Comparison of ENCODE assay signal across 7 mouse cellular contexts in the genomic region with DNA sequence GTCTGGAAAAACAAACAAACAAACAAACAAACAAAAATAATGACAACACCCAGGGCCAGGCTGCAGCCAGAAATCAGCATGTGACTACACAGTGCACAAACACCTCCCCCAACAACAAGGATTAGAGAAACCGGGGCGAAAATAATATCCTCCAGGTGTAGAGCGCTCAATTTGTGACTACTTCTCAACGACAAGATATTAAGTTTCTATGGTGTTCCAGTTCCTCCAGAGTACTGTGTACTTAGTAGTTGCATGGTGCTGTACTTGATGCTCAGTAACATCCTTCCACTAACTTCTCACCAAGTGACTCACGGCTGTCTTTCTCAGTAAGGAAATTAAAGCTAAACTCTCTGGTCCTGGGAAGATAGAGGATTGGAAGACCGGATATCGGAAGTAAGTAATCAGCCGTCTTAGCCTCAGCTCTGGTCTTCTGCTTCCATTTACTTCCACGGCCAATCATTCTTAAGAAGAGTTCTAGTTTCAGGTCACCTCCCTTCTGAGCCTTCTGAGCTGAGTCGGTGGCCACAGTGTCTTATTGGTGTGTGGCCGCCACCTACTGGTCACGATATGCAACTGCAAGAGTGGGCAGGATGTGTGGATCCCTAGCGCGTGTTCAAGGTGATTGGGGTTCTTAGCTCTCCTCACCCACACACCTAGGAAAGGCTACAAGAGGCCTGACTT. TPM values are rescaled to one million over a fixed set of nuclear protein-coding genes. Genes with fewer than 3 reads are reported as not detected.
DNase-seq lines count a peak whose midpoint lies in the region; ATAC-seq and TF ChIP-seq lines count a peak whose summit lies in the region.

No protein-coding gene starts in this region.

- no peak overlapping the region for H3K27ac ChIP-seq in embryonic facial prominence, embryonic 11.5 days (replicated peaks; ENCODE audit: low read depth, low read length)
- no peak overlapping the region for H3K27ac ChIP-seq in limb, embryonic 10.5 days
- no peak overlapping the region for H3K27ac ChIP-seq in midbrain, embryonic 13.5 days
- no peak overlapping the region for H3K27ac ChIP-seq in small intestine, adult 2 months (ENCODE audit: insufficient read depth, low read depth, low read length)

- H3K27me3 ChIP-seq in embryonic facial prominence, embryonic 11.5 days (ENCODE audit: control insufficient read depth, insufficient read depth, low read length): no peaks in the 10 kb centered on the region
- H3K27me3 ChIP-seq in limb, embryonic 10.5 days (ENCODE audit: low read depth, poor library complexity, severe bottlenecking): peaks cover 29% of the 10 kb centered on the region
- peaks cover 19% of the 10 kb centered on the region for H3K27me3 ChIP-seq in midbrain, embryonic 13.5 days
- H3K27me3 ChIP-seq in small intestine, adult 2 months (ENCODE audit: control insufficient read depth, insufficient read depth, low read length): no peaks in the 10 kb centered on the region

- 30% methylated on average over 14 of the region's 14 CpGs for whole genome bisulfite sequencing in embryonic facial prominence, embryonic 11.5 days
- WGBS in limb, embryonic 10.5 days: 32% methylated on average over 14 of the region's 14 CpGs
- 35% methylated on average over 14 of the region's 14 CpGs for WGBS in midbrain, embryonic 13.5 days
- 32% methylated on average over 14 of the region's 14 CpGs for WGBS in small intestine, adult 2 months

- TF ChIP-seq POLR2A in small intestine, adult 2 months (IDR thresholded peaks at IDR 0.05; ENCODE audit: low read depth, low read length): no peak

- H3K4me2 ChIP-seq in embryonic facial prominence, embryonic 11.5 days (ENCODE audit: low read depth, low read length): no peak overlapping the region
- H3K4me2 ChIP-seq in midbrain, embryonic 13.5 days (replicated peaks): no peak overlapping the region

- H3K36me3 ChIP-seq in embryonic facial prominence, embryonic 11.5 days (replicated peaks; ENCODE audit: control insufficient read depth, insufficient read depth, low read depth, low read length): no peaks in the 10 kb centered on the region
- no peaks in the 10 kb centered on the region for H3K36me3 ChIP-seq in limb, embryonic 10.5 days
- H3K36me3 ChIP-seq in midbrain, embryonic 13.5 days: no peaks in the 10 kb centered on the region
- no peaks in the 10 kb centered on the region for H3K36me3 ChIP-seq in small intestine, adult 2 months (ENCODE audit: control insufficient read depth, insufficient read depth, low read length)

- peak; percentile 85 for DNase-seq in adrenal gland, postnatal 14 days
- DNase-seq in embryonic facial prominence, embryonic 11.5 days (ENCODE audit: low spot score): peak; percentile 87
- peak; percentile 97 for DNase-seq in heart, adult 11 months
- DNase-seq in kidney, adult 11 months: peak; percentile 80
- DNase-seq in limb, embryonic 10.5 days (ENCODE audit: low spot score): peak; percentile 82

- no peak overlapping the region for H3K9ac ChIP-seq in embryonic facial prominence, embryonic 11.5 days (replicated peaks; ENCODE audit: low read length)
- H3K9ac ChIP-seq in midbrain, embryonic 13.5 days (replicated peaks): no peak overlapping the region

- H3K9me3 ChIP-seq in embryonic facial prominence, embryonic 11.5 days (replicated peaks; ENCODE audit: control insufficient read depth, low read length): no peaks in the 10 kb centered on the region
- H3K9me3 ChIP-seq in limb, embryonic 10.5 days (replicated peaks): no peaks in the 10 kb centered on the region
- H3K9me3 ChIP-seq in midbrain, embryonic 13.5 days: no peaks in the 10 kb centered on the region

- ATAC-seq in embryonic facial prominence, embryonic 11.5 days (replicated peaks; ENCODE audit: insufficient number of reproducible peaks, low FRiP score, low TSS enrichment, low read depth): peak; percentile 76
- ATAC-seq in midbrain, embryonic 13.5 days: peak; percentile 93

- H3K4me1 ChIP-seq in embryonic facial prominence, embryonic 11.5 days (ENCODE audit: control insufficient read depth, insufficient read depth, low read length): no peaks in the 10 kb centered on the region
- H3K4me1 ChIP-seq in limb, embryonic 10.5 days: no peaks in the 10 kb centered on the region
- no peaks in the 10 kb centered on the region for H3K4me1 ChIP-seq in midbrain, embryonic 13.5 days (replicated peaks)
- H3K4me1 ChIP-seq in small intestine, adult 2 months (ENCODE audit: control insufficient read depth, insufficient read depth, insufficient read length, low read length): no peaks in the 10 kb centered on the region

- no peak overlapping the region for H3K4me3 ChIP-seq in embryonic facial prominence, embryonic 11.5 days (ENCODE audit: low read depth, low read length)
- H3K4me3 ChIP-seq in limb, embryonic 10.5 days: no peak overlapping the region
- H3K4me3 ChIP-seq in midbrain, embryonic 13.5 days (replicated peaks): no peak overlapping the region
- H3K4me3 ChIP-seq in small intestine, adult 2 months (ENCODE audit: low read depth, low read length): no peak overlapping the region

- TF ChIP-seq CTCF in small intestine, adult 2 months (IDR thresholded peaks at IDR 0.05; ENCODE audit: extremely low read depth, insufficient read length, insufficient replicate concordance, low read depth, low read length): peak; percentile 98; the same call in 1 of the 2 replicates

RNA-seq across cellular contexts. Expression of a gene that starts 19.9 kb away (rescaled TPM):
- 0.37 and 1.2 TPM in 2 replicates for total RNA-seq in adrenal gland, postnatal 14 days (2021)
- 2.1 and 2.2 TPM in 2 replicates for polyA plus RNA-seq in embryonic facial prominence, embryonic 11.5 days (2014; fragmentation: Nextera tagmentation; extraction: Ambion mirVana)
- 1.4 and 3.4 TPM in 2 replicates for polyA plus RNA-seq in limb, embryonic 10.5 days (2016; fragmentation: Nextera tagmentation; extraction: Ambion mirVana)
- 0.99 and 1.0 TPM in 2 replicates for polyA plus RNA-seq in midbrain, embryonic 13.5 days (2015; fragmentation: Nextera tagmentation; extraction: Ambion mirVana)
- polyA plus RNA-seq in small intestine, adult 2 months (2012; rRNA removed): 0.16 and 2.3 TPM in 2 replicates
